Mouse (Mus musculus) liver, adult 2 months (tissue): ENCODE data around the gene Dld.

Experiments
- CTCF ChIP-seq: fragments of 200-500 bp; IDR thresholded peaks from 2 replicates; pipeline ENCODE4 v1.5.1; 2011; ENCODE audit warnings: low read depth, low read length, control low read depth
- POLR2A ChIP-seq: fragments of 200-500 bp; IDR thresholded peaks from 2 replicates; pipeline ENCODE4 v1.6.1; 2011; ENCODE audit warnings: low read length, control low read depth; ENCODE audit not compliant: insufficient read depth; ENCODE audit errors: extremely low read depth

DNA sequence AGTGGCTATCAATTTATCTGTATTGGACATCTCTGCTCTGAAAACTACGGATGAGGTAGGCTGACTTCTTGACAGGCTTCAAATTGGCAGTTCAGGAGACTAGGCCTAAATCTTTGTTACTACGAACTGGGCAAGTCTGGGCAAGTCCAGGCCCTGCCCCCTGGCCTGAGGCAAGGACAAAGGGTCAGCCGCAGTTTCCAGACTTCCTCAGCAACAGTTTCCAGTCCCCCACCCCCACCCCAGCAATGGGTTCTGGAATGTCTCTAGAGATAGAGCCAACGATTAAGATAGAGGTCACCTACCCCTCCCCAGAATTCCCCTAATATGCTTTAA, 24.0 kb upstream of the Dld start:
- no peak for TF ChIP-seq CTCF
- no peak for TF ChIP-seq POLR2A
